Mouse (Mus musculus): ENCODE measurements at regions not wholly inside any gene's neighbourhood (a gene's known extent, or its start where the extent isn't known, plus 50 kb on each side); places are given as distances from the start of the nearest gene placed in this dataset.
"Not testable (repeated sequence)": the region's sequence is repeated elsewhere in the genome, so short reads cannot be mapped to it uniquely, and the experiment has no call there.

DNA sequence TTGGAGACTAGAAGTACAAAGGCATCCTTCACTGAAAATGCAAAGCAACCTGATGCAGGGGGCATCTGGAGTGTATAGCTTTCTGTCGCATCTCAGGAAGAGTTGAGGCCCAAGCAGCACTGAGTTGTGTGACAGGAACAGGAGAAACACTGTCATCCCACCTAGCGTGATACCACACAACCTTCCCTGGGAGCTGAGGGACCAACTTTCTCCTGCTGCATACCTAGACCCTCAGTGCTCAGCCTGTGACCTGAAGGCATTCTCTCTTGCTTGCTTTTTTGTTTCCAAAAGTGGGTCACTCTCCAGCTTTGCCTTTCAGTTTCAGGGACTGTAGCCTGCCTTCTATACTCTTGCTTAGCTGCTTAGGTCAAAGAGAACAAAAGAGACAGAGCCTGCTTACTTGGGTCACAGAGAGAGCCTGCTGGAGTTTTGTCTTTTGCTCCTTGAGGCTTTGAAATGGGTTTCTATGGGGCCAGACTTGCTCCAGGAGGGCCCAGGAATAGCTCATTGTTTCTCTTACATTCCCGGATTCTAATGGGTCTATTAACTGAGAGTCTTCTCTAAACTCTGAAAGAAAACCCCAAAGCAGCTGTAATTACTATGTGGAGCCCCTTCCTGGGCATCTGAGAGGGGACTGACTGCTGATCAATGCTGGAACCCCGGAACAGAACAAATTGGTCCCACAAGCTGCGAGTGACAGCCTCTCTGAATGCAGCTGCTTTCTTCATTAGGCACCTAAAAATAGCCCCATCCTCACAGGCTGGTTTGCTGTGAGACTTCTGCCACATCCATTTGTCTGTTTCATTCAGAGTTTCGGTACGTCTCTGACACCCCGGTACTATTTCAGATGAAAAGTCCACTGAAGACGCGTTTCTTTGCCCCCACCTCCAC, 73.9 kb upstream of the Atxn1 start:
- no peak for DNase-seq (ENCODE audit: low spot score)

DNA sequence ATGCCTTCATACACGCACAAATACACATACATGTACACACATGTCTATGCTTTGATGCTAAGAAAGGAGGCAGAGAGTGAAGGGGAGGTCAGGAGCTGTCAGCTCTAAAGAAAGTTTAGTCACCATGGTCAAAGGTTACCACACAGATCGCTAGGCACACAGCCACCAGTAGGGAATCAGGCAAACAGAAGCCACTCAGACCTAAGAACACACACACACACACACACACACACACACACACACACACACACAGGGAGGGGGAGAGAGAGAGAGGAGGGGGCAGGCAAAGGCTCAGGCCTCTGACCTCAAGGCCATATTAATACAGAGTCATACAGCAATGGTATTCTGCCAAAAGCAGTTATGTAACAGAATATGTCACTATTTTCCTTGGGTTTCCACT, 67.5 kb upstream of the Atxn1 start:
- DNase-seq (ENCODE audit: low spot score) = no peak

DNA sequence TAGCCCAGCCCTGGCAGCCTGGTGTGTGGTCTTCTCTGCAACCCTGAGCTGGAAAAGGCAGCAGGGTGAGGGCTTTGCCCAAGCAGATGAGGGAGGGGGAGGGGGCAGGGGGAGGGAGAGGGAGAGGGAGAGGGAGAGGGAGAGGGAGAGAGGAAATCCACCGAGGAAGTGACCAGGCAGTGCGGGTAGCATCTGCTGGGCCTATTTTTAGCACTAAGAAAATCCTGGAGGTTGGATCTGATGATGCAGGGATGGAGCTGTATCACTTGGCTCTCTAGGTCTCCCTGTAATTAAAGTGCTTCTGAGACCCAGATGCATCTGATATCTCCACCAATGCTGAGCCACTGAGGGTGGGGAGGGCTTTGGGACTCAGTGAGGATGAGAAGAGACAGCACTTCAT, 61.2 kb upstream of the Atxn1 start:
- DNase-seq (ENCODE audit: low spot score) = no peak

DNA sequence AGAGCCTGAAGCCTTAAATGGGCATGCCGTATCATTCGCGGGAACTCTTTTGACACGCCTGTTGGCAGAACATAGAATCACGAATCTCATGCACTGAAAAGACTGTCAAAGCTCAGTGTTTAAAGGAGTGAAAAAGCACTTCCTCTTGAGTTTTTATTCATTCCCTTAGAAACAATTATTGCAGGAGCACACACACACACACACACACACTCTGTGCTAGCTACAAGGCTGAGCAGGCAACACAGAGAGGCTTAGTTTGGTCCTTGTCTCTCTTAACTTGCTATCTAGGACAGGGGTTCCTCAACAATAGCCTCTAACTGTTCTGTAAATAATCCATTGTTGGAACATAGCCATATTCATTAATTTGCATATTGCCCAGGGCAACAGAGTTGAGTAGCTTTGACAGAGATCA, 58.8 kb upstream of the Atxn1 start:
- DNase-seq (ENCODE audit: low spot score) = no peak

DNA sequence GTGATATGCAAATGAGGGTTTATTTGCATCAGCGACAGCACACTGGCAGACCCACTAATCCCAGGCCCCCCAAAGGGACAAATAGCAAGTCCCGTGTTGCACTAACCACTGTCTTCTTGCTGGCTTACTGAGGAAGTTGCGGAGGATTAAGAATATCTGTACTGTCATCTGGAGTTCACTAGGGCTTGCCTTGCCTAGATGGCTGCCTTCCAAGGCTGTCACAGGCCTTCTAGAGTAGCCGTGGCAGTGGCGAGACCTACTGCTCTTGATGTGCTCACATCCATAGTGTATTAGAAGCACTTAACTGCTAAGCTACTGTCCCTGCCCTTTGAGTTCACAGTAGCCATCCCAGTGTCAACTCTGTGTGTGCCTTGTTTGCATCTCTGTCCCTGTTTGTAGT, 58.4 kb upstream of the Atxn1 start:
- no peak for DNase-seq (ENCODE audit: low spot score)

DNA sequence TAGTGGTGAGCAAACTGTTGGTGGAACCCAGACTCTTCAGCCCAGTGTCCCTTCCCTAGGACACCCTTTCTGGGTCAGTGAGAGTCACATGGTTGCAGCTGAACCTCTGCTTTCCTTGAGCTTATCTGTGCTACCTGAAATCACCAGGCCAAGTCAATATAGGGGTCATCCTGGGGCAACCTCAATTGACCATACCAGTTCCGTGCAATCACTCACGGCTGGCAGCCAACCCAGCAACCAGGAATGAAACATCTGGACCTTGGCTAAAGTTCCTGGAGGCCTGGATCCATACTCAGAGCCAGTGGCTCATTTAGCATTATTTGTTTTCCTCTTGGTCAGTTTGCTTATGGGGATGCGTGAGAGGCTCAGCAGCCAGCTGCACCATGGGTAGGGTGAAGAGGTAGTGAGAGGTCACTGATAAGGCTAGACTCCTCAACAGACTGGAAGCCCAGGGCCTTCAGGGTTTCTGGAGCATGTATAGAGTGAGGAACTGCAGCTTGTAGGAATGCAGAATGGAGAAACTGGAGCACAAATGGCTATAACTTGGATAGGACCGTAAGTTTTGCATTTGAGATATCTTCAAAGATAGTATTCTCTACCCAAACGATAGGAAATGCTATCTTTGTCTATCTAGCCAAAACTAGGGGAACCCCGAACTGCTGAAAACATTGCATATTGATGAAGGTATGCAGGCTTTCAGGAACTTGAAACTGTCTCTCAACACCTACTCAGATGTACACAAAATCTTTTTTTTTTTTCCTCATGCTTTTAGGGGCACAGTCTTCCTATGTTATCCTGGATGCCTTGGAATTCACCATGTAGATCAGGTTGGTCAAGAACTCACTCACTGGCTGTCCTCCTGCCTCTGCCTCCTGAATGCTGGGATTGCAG, 56.4 kb upstream of the Atxn1 start:
- DNase-seq (ENCODE audit: low spot score) = no peak

DNA sequence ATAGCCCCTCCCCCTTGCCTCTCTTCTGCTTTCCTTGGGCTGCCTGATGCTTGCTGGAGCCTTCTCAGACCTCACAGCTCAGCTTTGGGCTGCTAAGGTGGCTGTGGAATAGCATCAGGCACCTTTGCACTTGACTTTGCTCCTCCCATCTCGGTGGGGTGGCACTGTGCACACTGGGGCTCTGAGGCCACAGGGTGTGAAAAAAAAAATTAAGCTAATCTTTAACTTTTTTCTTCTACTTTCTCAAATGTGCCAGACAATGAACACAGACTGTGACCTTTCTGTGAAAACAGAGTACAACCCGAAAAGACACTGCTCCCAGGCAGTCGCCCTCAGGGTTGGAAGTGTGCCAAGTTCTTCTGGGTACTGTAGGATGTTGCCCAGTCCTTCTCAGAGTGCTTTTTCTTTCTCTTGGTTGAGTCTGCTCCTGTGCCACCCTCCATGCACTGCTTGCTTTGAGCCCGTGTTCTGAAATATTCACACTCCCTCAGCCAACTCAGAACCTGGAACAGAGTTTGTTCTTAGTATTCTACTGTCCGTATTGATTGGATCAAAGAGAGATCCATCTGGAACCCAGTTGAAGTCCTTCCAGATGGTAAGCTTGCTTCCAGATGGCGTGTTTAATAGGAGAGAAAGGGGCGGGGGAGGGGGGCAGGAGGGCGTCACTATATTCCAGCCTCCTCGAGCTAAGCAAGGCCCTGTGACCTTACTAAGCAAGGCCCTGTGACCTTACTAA, 54.8 kb upstream of the Atxn1 start:
- DNase-seq (ENCODE audit: low spot score) = no peak

DNA sequence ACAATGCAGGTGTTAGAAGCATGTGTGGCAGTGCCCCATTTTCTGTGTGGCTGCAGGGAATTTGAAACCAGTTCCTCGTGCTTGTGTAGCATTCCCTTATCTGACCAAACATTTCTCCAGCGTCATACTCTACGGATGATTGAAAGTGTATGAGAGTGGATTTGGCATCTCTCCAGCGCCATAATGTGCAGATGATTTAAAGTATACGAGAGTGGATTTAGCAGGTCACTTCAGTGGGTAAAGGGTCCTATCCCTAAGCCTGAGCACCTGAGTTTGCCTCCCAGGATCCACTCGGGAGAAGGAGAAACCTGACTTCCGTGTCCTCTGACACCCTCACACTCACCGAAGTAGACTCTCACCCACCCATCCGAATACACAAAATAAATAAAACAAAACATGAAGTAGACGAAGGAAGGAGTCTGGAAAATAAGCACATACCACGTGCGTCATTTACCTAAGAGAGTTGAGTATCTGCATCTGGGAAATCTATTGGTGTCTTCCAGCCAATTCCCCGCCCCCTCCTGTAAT, 54.2 kb upstream of the Atxn1 start:
- no peak for DNase-seq (ENCODE audit: low spot score)

DNA sequence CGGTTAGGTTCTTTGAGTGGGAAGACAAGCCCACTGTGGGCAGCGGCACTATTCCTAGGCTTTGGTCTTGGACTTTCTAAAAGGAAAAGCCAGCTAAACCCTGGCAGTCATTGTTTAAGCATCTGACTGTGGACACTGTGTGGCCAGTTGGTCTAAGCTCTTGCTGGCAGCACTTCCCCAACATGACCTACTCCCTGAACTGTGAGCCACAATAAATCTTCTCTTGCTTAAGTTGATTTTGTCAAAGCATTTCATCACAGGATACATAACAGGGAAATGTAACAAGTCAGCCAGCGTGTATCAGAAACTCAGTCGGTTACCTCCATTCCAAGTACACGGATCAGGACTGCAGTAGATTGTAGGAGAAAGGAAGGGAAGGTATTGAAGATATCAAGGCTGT, 52.9 kb upstream of the Atxn1 start:
- no peak for DNase-seq (ENCODE audit: low spot score)

DNA sequence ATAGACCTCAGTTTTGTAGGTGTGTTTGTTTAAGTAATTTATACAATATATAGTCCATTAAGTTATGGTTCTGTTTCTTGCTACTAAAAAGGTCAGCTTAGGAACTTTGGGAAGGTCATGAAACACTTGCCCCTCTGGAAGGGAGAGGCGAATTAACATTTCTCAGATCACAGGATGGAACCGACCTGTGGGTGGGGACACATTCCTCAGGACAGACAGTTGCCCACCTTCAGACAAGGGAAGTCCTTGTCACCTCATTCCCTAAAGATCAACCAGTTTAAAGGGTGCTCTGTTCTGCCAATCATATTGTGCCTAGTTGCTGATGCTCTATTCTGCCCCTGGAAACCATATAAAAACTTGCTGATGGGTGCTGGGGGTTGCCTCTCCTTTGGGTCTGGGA, 52.2 kb upstream of the Atxn1 start:
- not testable (repeated sequence) for DNase-seq (ENCODE audit: low spot score)

DNA sequence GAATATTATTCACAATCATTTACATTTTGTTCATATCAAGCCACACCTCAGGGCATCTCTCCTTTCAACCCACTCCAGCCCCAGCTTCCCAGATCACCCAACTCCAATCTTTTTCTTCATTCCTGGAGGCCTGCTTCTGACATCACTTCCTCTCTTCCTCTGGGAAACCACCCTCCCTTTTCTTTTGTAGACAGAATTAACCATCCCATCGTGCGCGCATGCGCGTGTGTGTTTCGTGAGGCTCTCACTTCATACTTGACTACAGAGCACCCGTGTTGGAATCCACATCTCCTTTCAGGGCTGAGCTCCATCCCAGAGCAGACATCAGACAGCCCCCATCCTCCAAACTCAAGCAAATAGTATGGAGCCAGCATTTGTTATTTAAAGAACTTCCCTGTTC, 50.4 kb upstream of the Atxn1 start:
- no peak for DNase-seq (ENCODE audit: low spot score)

DNA sequence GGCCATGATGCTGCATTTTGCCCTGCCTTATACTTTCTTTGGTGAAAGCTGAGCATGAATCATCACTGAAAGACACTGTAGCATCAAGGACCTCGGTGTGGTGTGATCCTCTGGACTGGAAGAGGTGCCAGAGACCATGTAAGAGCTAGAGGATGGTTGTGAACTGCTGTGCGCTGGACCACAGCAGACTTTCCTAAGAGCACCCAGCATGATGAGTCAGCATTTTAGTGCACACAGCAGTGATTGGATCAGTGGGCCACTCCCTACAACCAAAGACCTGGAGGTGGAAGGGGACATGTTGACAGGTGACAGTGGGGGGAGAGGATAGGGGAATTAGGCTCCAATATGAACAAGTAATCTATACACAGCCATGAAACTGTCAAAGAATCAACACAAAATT, 49.8 kb upstream of the Atxn1 start:
- DNase-seq (ENCODE audit: low spot score) = no peak

Data from urinary bladder, adult 2 months (tissue).